In genomic region chr2:94387846-94388245, GRCm38 (mm10) we compare ENCODE assay signal across 18 mouse cellular contexts.
"Had no signal": no experiment of that assay in that cellular context is flagged by ENCODE, and none has a peak within 500 bp of the region (broad histone marks: within the 10 kb centered on the region; RNA-seq: fewer than 3 reads in every experiment).

No protein-coding gene starts in this region.

- H3K27ac ChIP-seq: kidney, embryonic 15.5 days; left cerebral cortex, adult 2 months; liver, embryonic 13.5 days; neural tube, embryonic 12.5 days; neural tube, embryonic 15.5 days; stomach, postnatal 0 days had no signal

- H3K9me3 ChIP-seq: kidney, embryonic 15.5 days; liver, embryonic 13.5 days; neural tube, embryonic 12.5 days; neural tube, embryonic 15.5 days had no signal

- H3K27me3 ChIP-seq: kidney, embryonic 15.5 days; liver, embryonic 13.5 days; neural tube, embryonic 12.5 days; neural tube, embryonic 15.5 days had no signal

- H3K4me2 ChIP-seq: kidney, embryonic 15.5 days; liver, embryonic 13.5 days; midbrain, embryonic 11.5 days; neural tube, embryonic 12.5 days; neural tube, embryonic 15.5 days had no signal

- DNase-seq: kidney, adult 8-10 months; kidney, postnatal 10 days; kidney, postnatal 36 days; layer of hippocampus, postnatal 36 days; liver, embryonic 13.5 days; lung, adult 2 months; lung, postnatal 14 days; lung, postnatal 4 days; midbrain, embryonic 14.5 days; thymus, adult 2 months; thymus, postnatal 14 days; thymus, postnatal 4 days had no signal

- H3K9ac ChIP-seq: kidney, embryonic 15.5 days; liver, embryonic 13.5 days; neural tube, embryonic 12.5 days; neural tube, embryonic 15.5 days had no signal

- H3K4me1 ChIP-seq: kidney, embryonic 15.5 days; neural tube, embryonic 12.5 days had no signal

- H3K4me3 ChIP-seq: kidney, embryonic 15.5 days; left cerebral cortex, adult 2 months; liver, embryonic 13.5 days; neural tube, embryonic 12.5 days; neural tube, embryonic 15.5 days had no signal
